ENCODE assay signal across 8 mouse cellular contexts in the genomic region with DNA sequence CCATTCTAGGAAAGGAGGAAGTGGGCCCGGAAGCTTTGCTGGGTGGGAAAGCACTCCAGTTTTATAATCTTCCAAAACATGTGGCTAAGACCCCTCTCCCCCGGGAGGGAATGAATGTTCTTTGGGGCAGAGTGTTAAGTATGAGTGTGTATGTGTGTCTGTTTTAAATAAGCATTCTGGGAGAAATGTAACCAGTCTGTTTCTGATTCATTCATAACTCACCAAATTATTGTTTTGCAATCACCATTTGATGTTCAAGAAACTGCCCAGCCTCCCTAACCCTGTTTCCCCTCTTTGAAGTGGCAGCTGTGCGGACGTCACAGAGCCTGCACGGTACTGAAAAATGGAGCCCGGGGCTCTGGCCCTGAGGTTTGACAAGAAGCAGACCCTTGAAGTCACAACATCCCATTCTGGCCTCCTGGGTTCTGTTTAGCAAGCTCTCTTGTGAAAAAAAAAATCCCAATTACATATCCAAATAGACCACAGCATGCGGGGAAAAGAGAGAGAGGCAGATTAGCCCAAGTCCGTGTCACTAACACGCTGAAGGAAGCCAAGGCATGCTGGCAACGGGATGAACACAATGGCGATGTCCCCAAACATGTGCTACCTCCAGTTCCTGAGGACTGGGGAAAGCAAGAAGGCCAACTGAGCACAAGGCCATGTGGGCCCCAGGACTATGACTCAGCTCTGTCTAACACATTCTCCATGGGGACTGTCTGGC.
A peak's percentile ranks its signal among the peaks of the same experiment; 100 is the strongest.
DNase-seq lines count a peak whose midpoint lies in the region; ATAC-seq lines count a peak whose summit lies in the region.

No protein-coding gene starts in this region.

- WGBS in intestine, embryonic 14.5 days = 26% methylated on average over 11 of the region's 11 CpGs
- WGBS in intestine, embryonic 16.5 days = 36% methylated on average over 11 of the region's 11 CpGs
- WGBS in heart, embryonic 13.5 days = 40% methylated on average over 11 of the region's 11 CpGs
- WGBS in stomach, embryonic 16.5 days = 37% methylated on average over 11 of the region's 11 CpGs

- peak; percentile 66 for DNase-seq in intestine, embryonic 14.5 days (ENCODE audit: low spot score)
- peak; percentile 54 for DNase-seq in cerebellum, adult 9-11 months
- DNase-seq in spleen, adult 18-20 months = no peak
- no peak for DNase-seq in gastrocnemius, postnatal 14 days

- H3K27ac ChIP-seq in intestine, embryonic 14.5 days (ENCODE audit: low read depth) = no peak overlapping the region; the same call in 1 of the 2 replicates
- no peak overlapping the region for H3K27ac ChIP-seq in intestine, embryonic 16.5 days (ENCODE audit: low read length)
- H3K27ac ChIP-seq in heart, embryonic 13.5 days (replicated peaks) = peak overlapping the region; percentile 50; the same call in 1 of the 2 replicates
- H3K27ac ChIP-seq in stomach, embryonic 16.5 days (ENCODE audit: low read length) = peak overlapping the region; percentile 47; the same call in 1 of the 2 replicates

- intact Hi-C loops in gastrocnemius, postnatal 14 days (cut with DNase I; ENCODE audit: low total_unique reads) = no loop called here

- no peak overlapping the region for H3K4me3 ChIP-seq in intestine, embryonic 14.5 days (ENCODE audit: low read depth, low read length)
- no peak overlapping the region for H3K4me3 ChIP-seq in intestine, embryonic 16.5 days (ENCODE audit: low read length)
- no peak overlapping the region for H3K4me3 ChIP-seq in heart, embryonic 13.5 days
- H3K4me3 ChIP-seq in stomach, embryonic 16.5 days (replicated peaks; ENCODE audit: low read length) = no peak overlapping the region

- ATAC-seq in intestine, embryonic 14.5 days (replicated peaks; ENCODE audit: low FRiP score, low TSS enrichment, low read depth) = peak; percentile 78; the same call in 1 of the 2 replicates
- no peak for ATAC-seq in intestine, embryonic 16.5 days
- ATAC-seq in heart, embryonic 13.5 days (ENCODE audit: extremely low read depth, insufficient number of reproducible peaks, low FRiP score, low TSS enrichment) = no peak
- peak; percentile 78 for ATAC-seq in stomach, embryonic 16.5 days (ENCODE audit: insufficient read depth, low FRiP score)
- no peak for ATAC-seq in megakaryocyte, adult 5-6 weeks (ENCODE audit: poor library complexity, severe bottlenecking)

- 0 out of 2 replicates have a peak, but pooled peaks cover under 1% of the 10 kb centered on the region for H3K27me3 ChIP-seq in intestine, embryonic 14.5 days (replicated peaks; ENCODE audit: control insufficient read depth, insufficient read depth, low read length)
- H3K27me3 ChIP-seq in intestine, embryonic 16.5 days (replicated peaks; ENCODE audit: control insufficient read depth, insufficient read depth, low read length) = no peaks in the 10 kb centered on the region; the same call in 1 of the 2 replicates
- H3K27me3 ChIP-seq in heart, embryonic 13.5 days (replicated peaks) = no peaks in the 10 kb centered on the region
- H3K27me3 ChIP-seq in stomach, embryonic 16.5 days (ENCODE audit: control insufficient read depth, insufficient read depth, low read length) = no peaks in the 10 kb centered on the region

- H3K4me1 ChIP-seq in intestine, embryonic 14.5 days (replicated peaks; ENCODE audit: control insufficient read depth, insufficient read depth, low read length) = peaks cover 19% of the 10 kb centered on the region
- peaks cover 5% of the 10 kb centered on the region; the same call in 1 of the 2 replicates for H3K4me1 ChIP-seq in intestine, embryonic 16.5 days (ENCODE audit: control insufficient read depth, insufficient read depth, low read length)
- peaks cover 62% of the 10 kb centered on the region for H3K4me1 ChIP-seq in heart, embryonic 13.5 days
- H3K4me1 ChIP-seq in stomach, embryonic 16.5 days (ENCODE audit: control insufficient read depth, insufficient read depth, low read length) = no peaks in the 10 kb centered on the region

- H3K4me2 ChIP-seq in intestine, embryonic 14.5 days (ENCODE audit: low read length) = no peak overlapping the region
- no peak overlapping the region for H3K4me2 ChIP-seq in intestine, embryonic 16.5 days (ENCODE audit: low read depth, low read length)
- no peak overlapping the region for H3K4me2 ChIP-seq in heart, embryonic 13.5 days
- no peak overlapping the region for H3K4me2 ChIP-seq in stomach, embryonic 16.5 days (ENCODE audit: low read depth, low read length)

- H3K36me3 ChIP-seq in intestine, embryonic 14.5 days (ENCODE audit: control insufficient read depth, insufficient read depth, low read length) = no peaks in the 10 kb centered on the region
- H3K36me3 ChIP-seq in intestine, embryonic 16.5 days (ENCODE audit: control insufficient read depth, insufficient read depth, low read length) = no peaks in the 10 kb centered on the region
- no peaks in the 10 kb centered on the region for H3K36me3 ChIP-seq in heart, embryonic 13.5 days
- H3K36me3 ChIP-seq in stomach, embryonic 16.5 days (ENCODE audit: control insufficient read depth, insufficient read depth, low read length) = no peaks in the 10 kb centered on the region

- H3K9ac ChIP-seq in intestine, embryonic 14.5 days (ENCODE audit: low read length) = no peak overlapping the region
- no peak overlapping the region for H3K9ac ChIP-seq in intestine, embryonic 16.5 days (ENCODE audit: low read depth, low read length)
- peak overlapping the region; percentile 37; the same call in 1 of the 2 replicates for H3K9ac ChIP-seq in heart, embryonic 13.5 days
- no peak overlapping the region for H3K9ac ChIP-seq in stomach, embryonic 16.5 days (ENCODE audit: low read length)

- no peaks in the 10 kb centered on the region for H3K9me3 ChIP-seq in intestine, embryonic 14.5 days (ENCODE audit: control insufficient read depth, low read length)
- no peaks in the 10 kb centered on the region for H3K9me3 ChIP-seq in intestine, embryonic 16.5 days (ENCODE audit: control insufficient read depth, low read length)
- H3K9me3 ChIP-seq in heart, embryonic 13.5 days = no peaks in the 10 kb centered on the region
- H3K9me3 ChIP-seq in stomach, embryonic 16.5 days (replicated peaks; ENCODE audit: control insufficient read depth, low read length) = no peaks in the 10 kb centered on the region

Comparison
In these comparisons a context has a peak if more than half of its experiments do, and no peak if none do; other contexts are left out.
1. ATAC-seq: peak in intestine, embryonic 14.5 days (single experiment) and stomach, embryonic 16.5 days (single experiment); none in intestine, embryonic 16.5 days (single experiment), heart, embryonic 13.5 days (single experiment) and megakaryocyte, adult 5-6 weeks (single experiment).
2. DNase-seq: peak in intestine, embryonic 14.5 days (single experiment) and cerebellum, adult 9-11 months (single experiment); none in spleen, adult 18-20 months (0 of 2) and gastrocnemius, postnatal 14 days (single experiment).
3. H3K27ac ChIP-seq: peak in heart, embryonic 13.5 days (single experiment) and stomach, embryonic 16.5 days (single experiment); none in intestine, embryonic 14.5 days (single experiment) and intestine, embryonic 16.5 days (single experiment).